Mouse (Mus musculus): ENCODE measurements around the gene Vamp8.

Vamp8 gene

GRCm38 (mm10) chr6:72415181-72415580, 24.7 kb upstream of the Vamp8 start:
- no peaks in the 10 kb centered on the region for H3K27me3 ChIP-seq (ENCODE audit: control insufficient read depth, insufficient read depth, low read length, poor library complexity, severe bottlenecking)
- no peak for DNase-seq (ENCODE audit: low read depth, low spot score)
- H3K36me3 ChIP-seq (ENCODE audit: control insufficient read depth, insufficient read depth, low read length, poor library complexity, severe bottlenecking): no peaks in the 10 kb centered on the region

GRCm38 (mm10) chr6:72414076-72414756, 23.7 kb upstream of the Vamp8 start, which contains the start of gene Ggcx:
Gene Ggcx (plus strand): TSS chr6:72414308.
- peak; percentile 96 for DNase-seq (ENCODE audit: low read depth, low spot score)
- H3K27me3 ChIP-seq (ENCODE audit: control insufficient read depth, insufficient read depth, low read length, poor library complexity, severe bottlenecking): no peaks in the 10 kb centered on the region
- no peaks in the 10 kb centered on the region for H3K36me3 ChIP-seq (ENCODE audit: control insufficient read depth, insufficient read depth, low read length, poor library complexity, severe bottlenecking)

GRCm38 (mm10) chr6:72410518-72410917, 20.0 kb upstream of the Vamp8 start:
- Histone ChIP-seq H3K36me3 (ENCODE audit: control insufficient read depth, insufficient read depth, low read length, poor library complexity, severe bottlenecking) (no peaks in the 10 kb centered on the region), H3K27me3 (ENCODE audit: control insufficient read depth, insufficient read depth, low read length, poor library complexity, severe bottlenecking) (no peaks in the 10 kb centered on the region)
- DNase-seq (ENCODE audit: low read depth, low spot score): peak; percentile 44

- Histone ChIP-seq H3K36me3 (ENCODE audit: control insufficient read depth, insufficient read depth, low read length, poor library complexity, severe bottlenecking) (no peaks in the 10 kb centered on the region), H3K27me3 (ENCODE audit: control insufficient read depth, insufficient read depth, low read length, poor library complexity, severe bottlenecking) (no peaks in the 10 kb centered on the region)
- no peak for DNase-seq (ENCODE audit: low read depth, low spot score)
Measured at GRCm38 (mm10) chr6:72410003-72410402, 19.5 kb upstream of the Vamp8 start.

- no peaks in the 10 kb centered on the region for H3K36me3 ChIP-seq (ENCODE audit: control insufficient read depth, insufficient read depth, low read length, poor library complexity, severe bottlenecking)
- H3K27me3 ChIP-seq (ENCODE audit: control insufficient read depth, insufficient read depth, low read length, poor library complexity, severe bottlenecking): no peaks in the 10 kb centered on the region
- peak; percentile 80 for DNase-seq (ENCODE audit: low read depth, low spot score)
Measured at GRCm38 (mm10) chr6:72409567-72409966, 19.1 kb upstream of the Vamp8 start.

GRCm38 (mm10) chr6:72407119-72407518, 16.6 kb upstream of the Vamp8 start:
- no peaks in the 10 kb centered on the region for H3K27me3 ChIP-seq (ENCODE audit: control insufficient read depth, insufficient read depth, low read length, poor library complexity, severe bottlenecking)
- DNase-seq (ENCODE audit: low read depth, low spot score): peak; percentile 93
- no peaks in the 10 kb centered on the region for H3K36me3 ChIP-seq (ENCODE audit: control insufficient read depth, insufficient read depth, low read length, poor library complexity, severe bottlenecking)

GRCm38 (mm10) chr6:72405356-72405755, 14.9 kb upstream of the Vamp8 start:
- no peaks in the 10 kb centered on the region for H3K36me3 ChIP-seq (ENCODE audit: control insufficient read depth, insufficient read depth, low read length, poor library complexity, severe bottlenecking)

GRCm38 (mm10) chr6:72401875-72402274, 11.4 kb upstream of the Vamp8 start:
- H3K27me3 ChIP-seq (ENCODE audit: control insufficient read depth, insufficient read depth, low read length, poor library complexity, severe bottlenecking): no peaks in the 10 kb centered on the region
- no peaks in the 10 kb centered on the region for H3K36me3 ChIP-seq (ENCODE audit: control insufficient read depth, insufficient read depth, low read length, poor library complexity, severe bottlenecking)
- peak; percentile 86 for DNase-seq (ENCODE audit: low read depth, low spot score)

More at GRCm38 (mm10) chr6:72405356-72405755, 14.9 kb upstream of the Vamp8 start:
- H3K27me3 ChIP-seq (ENCODE audit: control insufficient read depth, insufficient read depth, low read length, poor library complexity, severe bottlenecking): no peaks in the 10 kb centered on the region
- no peak for DNase-seq (ENCODE audit: low read depth, low spot score)

GRCm38 (mm10) chr6:72399967-72400366, 9.5 kb upstream of the Vamp8 start:
- Histone ChIP-seq H3K27me3 (ENCODE audit: control insufficient read depth, insufficient read depth, low read length, poor library complexity, severe bottlenecking) (no peaks in the 10 kb centered on the region), H3K36me3 (ENCODE audit: control insufficient read depth, insufficient read depth, low read length, poor library complexity, severe bottlenecking) (no peaks in the 10 kb centered on the region)
- DNase-seq (ENCODE audit: low read depth, low spot score): no peak

- H3K36me3 ChIP-seq (ENCODE audit: control insufficient read depth, insufficient read depth, low read length, poor library complexity, severe bottlenecking): no peaks in the 10 kb centered on the region
- H3K27me3 ChIP-seq (ENCODE audit: control insufficient read depth, insufficient read depth, low read length, poor library complexity, severe bottlenecking): no peaks in the 10 kb centered on the region
- no peak for DNase-seq (ENCODE audit: low read depth, low spot score)
Measured at GRCm38 (mm10) chr6:72396837-72397251, 6.3 kb upstream of the Vamp8 start.

GRCm38 (mm10) chr6:72392341-72392740, 1.8 kb upstream of the Vamp8 start:
- Histone ChIP-seq H3K27me3 (ENCODE audit: control insufficient read depth, insufficient read depth, low read length, poor library complexity, severe bottlenecking) (no peaks in the 10 kb centered on the region), H3K36me3 (ENCODE audit: control insufficient read depth, insufficient read depth, low read length, poor library complexity, severe bottlenecking) (no peaks in the 10 kb centered on the region; the same call in 1 of the 2 replicates)
- no peak for DNase-seq (ENCODE audit: low read depth, low spot score)

GRCm38 (mm10) chr6:72390795-72391521, 455 bp upstream of the Vamp8 start:
- peak; percentile 50 for DNase-seq (ENCODE audit: low read depth, low spot score)
- Histone ChIP-seq H3K27me3 (ENCODE audit: control insufficient read depth, insufficient read depth, low read length, poor library complexity, severe bottlenecking) (no peaks in the 10 kb centered on the region), H3K36me3 (ENCODE audit: control insufficient read depth, insufficient read depth, low read length, poor library complexity, severe bottlenecking) (no peaks in the 10 kb centered on the region; the same call in 1 of the 2 replicates)

- Histone ChIP-seq H3K27me3 (ENCODE audit: control insufficient read depth, insufficient read depth, low read length, poor library complexity, severe bottlenecking) (no peaks in the 10 kb centered on the region), H3K36me3 (ENCODE audit: control insufficient read depth, insufficient read depth, low read length, poor library complexity, severe bottlenecking) (peaks cover 9% of the 10 kb centered on the region)
- peak; percentile 81 for DNase-seq (ENCODE audit: low read depth, low spot score)
Measured at GRCm38 (mm10) chr6:72389471-72389940, 997 bp downstream of the Vamp8 start.

- H3K27me3 ChIP-seq (ENCODE audit: control insufficient read depth, insufficient read depth, low read length, poor library complexity, severe bottlenecking): no peaks in the 10 kb centered on the region
- peaks cover 9% of the 10 kb centered on the region for H3K36me3 ChIP-seq (ENCODE audit: control insufficient read depth, insufficient read depth, low read length, poor library complexity, severe bottlenecking)
- no peak for DNase-seq (ENCODE audit: low read depth, low spot score)
Measured at GRCm38 (mm10) chr6:72388791-72389329, 1.6 kb downstream of the Vamp8 start.

GRCm38 (mm10) chr6:72388266-72388665, 2.2 kb downstream of the Vamp8 start:
- peaks cover 9% of the 10 kb centered on the region for H3K36me3 ChIP-seq (ENCODE audit: control insufficient read depth, insufficient read depth, low read length, poor library complexity, severe bottlenecking)
- no peaks in the 10 kb centered on the region for H3K27me3 ChIP-seq (ENCODE audit: control insufficient read depth, insufficient read depth, low read length, poor library complexity, severe bottlenecking)
- no peak for DNase-seq (ENCODE audit: low read depth, low spot score)
